Mouse (Mus musculus): Measurements from ENCODE around the gene Mrps34. TPM values are rescaled to one million over a fixed set of nuclear protein-coding genes. Genes with fewer than 3 reads are reported as not detected.

Gene Mrps34
- polyA plus RNA-seq, 1 experiment from 2014 or later, result 76.9 TPM

DNA sequence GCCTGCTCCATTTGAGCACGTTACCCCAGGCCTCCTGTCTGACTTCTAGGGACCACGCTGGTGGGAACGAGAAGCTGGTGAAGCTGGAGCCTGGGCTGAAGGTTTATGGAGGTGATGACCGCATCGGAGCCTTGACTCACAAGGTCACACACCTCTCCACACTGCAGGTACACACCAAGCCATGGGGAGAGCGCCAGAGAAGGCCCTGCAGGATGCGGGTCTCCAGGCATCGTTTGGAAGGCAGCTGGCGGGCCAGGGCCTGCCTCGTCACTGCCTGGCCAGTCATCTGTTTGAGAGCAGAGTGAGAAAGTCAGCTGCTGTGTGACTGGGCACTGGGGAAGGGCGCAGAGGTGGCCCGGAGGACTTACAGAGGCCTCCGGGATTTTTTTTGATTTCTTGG lies 38.3 kb upstream of the Mrps34 start:
- no peak for ATAC-seq (replicated peaks; ENCODE audit: low FRiP score)

DNA sequence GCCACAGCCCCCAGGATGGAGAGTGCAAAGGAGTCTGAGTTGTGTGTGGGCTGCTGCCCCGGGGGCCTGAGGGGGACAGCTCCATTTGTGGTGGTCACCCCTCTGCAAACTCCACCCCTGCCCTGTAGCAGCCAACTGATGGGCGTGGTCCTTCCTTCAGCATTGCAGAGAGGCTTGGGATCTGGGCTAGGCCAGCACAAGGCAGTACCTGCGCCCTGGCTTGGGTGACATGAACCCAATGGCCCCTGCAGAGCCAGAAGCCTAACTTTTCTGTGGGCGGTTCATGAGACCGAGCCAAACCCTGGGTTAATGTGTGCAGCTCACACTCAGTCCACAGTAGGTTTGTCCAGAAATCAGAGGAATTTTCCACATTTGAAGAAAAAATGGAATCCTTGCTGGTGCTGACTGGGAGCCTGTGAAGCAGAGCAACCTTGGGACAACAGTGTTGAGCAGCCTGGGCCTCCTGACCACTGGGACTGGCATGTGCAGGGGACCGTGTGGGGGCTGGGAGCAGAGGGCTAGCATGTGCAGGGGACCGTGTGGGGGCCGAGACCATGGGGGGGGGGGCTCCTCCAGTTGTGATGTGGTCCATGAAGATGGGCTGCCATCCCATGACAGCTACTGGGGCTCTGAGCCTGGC lies 37.0 kb upstream of the Mrps34 start:
- H3K4me1 ChIP-seq (replicated peaks; ENCODE audit: control insufficient read depth, insufficient read depth, low read length), result no peaks in the 10 kb centered on the region
- H3K27ac ChIP-seq (ENCODE audit: low read depth, low read length), result no peak overlapping the region
- H3K4me3 ChIP-seq (ENCODE audit: low read depth, low read length), result no peak overlapping the region
- H3K9me3 ChIP-seq (ENCODE audit: control insufficient read depth, low read length), result no peaks in the 10 kb centered on the region
- H3K27me3 ChIP-seq (ENCODE audit: control insufficient read depth, insufficient read depth, low read length), result no peaks in the 10 kb centered on the region
- H3K36me3 ChIP-seq (ENCODE audit: control insufficient read depth, insufficient read depth, low read length), result no peaks in the 10 kb centered on the region
- H3K4me2 ChIP-seq (ENCODE audit: low read depth, low read length, severe bottlenecking), result no peak overlapping the region
- no peak overlapping the region for H3K9ac ChIP-seq (ENCODE audit: low read length)
- 89% methylated on average over 8 of the region's 8 CpGs for WGBS
- DNase-seq (ENCODE audit: low spot score), result peak; percentile 41
- ATAC-seq (replicated peaks; ENCODE audit: low FRiP score), result no peak

More for the DNA sequence above, 38.3 kb upstream of the Mrps34 start:
- no peak overlapping the region for H3K4me2 ChIP-seq (ENCODE audit: low read depth, low read length, severe bottlenecking)
- no peak overlapping the region for H3K4me3 ChIP-seq (ENCODE audit: low read depth, low read length)
- no peaks in the 10 kb centered on the region for H3K36me3 ChIP-seq (ENCODE audit: control insufficient read depth, insufficient read depth, low read length)
- no peak overlapping the region for H3K9ac ChIP-seq (ENCODE audit: low read length)
- no peak overlapping the region for H3K27ac ChIP-seq (ENCODE audit: low read depth, low read length)
- WGBS, result 88% methylated on average over 13 of the region's 13 CpGs
- no peaks in the 10 kb centered on the region for H3K4me1 ChIP-seq (replicated peaks; ENCODE audit: control insufficient read depth, insufficient read depth, low read length)
- peaks cover under 1% of the 10 kb centered on the region; the same call in 1 of the 2 replicates for H3K27me3 ChIP-seq (ENCODE audit: control insufficient read depth, insufficient read depth, low read length)
- H3K9me3 ChIP-seq (ENCODE audit: control insufficient read depth, low read length), result no peaks in the 10 kb centered on the region
- peak; percentile 38 for DNase-seq (ENCODE audit: low spot score)

DNA sequence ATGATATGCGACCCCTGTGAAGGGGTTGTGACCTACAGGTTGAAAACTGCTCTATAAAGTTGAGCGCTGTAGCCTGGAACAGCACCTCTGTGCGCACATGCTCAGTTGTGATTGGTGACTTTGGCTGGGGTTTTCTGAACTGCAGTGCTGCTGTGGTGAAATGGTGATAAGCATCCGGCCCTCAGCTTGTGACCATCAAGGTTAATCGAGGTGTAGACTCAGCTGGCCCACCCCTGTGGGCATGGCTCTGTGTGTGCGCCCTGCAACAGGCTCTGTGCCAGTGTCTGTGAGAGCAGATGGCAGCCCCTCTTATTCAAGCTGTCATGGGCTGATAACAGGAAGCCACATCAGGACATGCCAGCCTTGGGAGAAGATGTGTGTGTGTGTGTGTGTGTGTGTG lies 35.9 kb upstream of the Mrps34 start:
- H3K4me3 ChIP-seq (ENCODE audit: low read depth, low read length), result no peak overlapping the region
- H3K9me3 ChIP-seq (ENCODE audit: control insufficient read depth, low read length), result no peaks in the 10 kb centered on the region
- no peak overlapping the region for H3K9ac ChIP-seq (ENCODE audit: low read length)
- ATAC-seq (replicated peaks; ENCODE audit: low FRiP score), result no peak
- no peaks in the 10 kb centered on the region for H3K4me1 ChIP-seq (replicated peaks; ENCODE audit: control insufficient read depth, insufficient read depth, low read length)
- WGBS, result 88% methylated on average over 6 of the region's 6 CpGs
- H3K4me2 ChIP-seq (ENCODE audit: low read depth, low read length, severe bottlenecking), result no peak overlapping the region
- H3K36me3 ChIP-seq (ENCODE audit: control insufficient read depth, insufficient read depth, low read length), result no peaks in the 10 kb centered on the region
- no peak for DNase-seq (ENCODE audit: low spot score)
- no peak overlapping the region for H3K27ac ChIP-seq (ENCODE audit: low read depth, low read length)
- H3K27me3 ChIP-seq (ENCODE audit: control insufficient read depth, insufficient read depth, low read length), result no peaks in the 10 kb centered on the region

DNA sequence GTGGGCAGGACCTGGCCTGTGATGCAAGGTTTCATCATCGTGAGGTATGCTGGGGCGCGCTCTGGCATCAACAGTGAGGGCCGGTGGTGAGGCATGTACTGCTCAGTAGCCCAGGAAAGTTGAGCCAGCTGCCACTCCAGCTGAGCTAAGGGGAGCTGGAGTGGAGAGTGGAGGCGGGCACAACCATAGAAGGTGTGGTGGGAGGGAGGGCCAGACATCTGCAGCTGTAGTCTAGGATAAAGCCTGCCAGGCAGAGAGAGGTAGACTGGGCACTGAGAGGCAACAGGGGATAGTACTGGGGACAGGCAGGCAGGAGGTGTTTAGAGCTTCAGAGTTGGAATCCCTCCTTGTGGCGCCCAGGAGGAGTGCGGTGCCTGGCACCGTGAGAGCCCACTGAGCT lies 34.8 kb upstream of the Mrps34 start:
- Histone ChIP-seq H3K27ac (ENCODE audit: low read depth, low read length) (no peak overlapping the region), H3K27me3 (ENCODE audit: control insufficient read depth, insufficient read depth, low read length) (no peaks in the 10 kb centered on the region), H3K4me3 (ENCODE audit: low read depth, low read length) (no peak overlapping the region), H3K36me3 (ENCODE audit: control insufficient read depth, insufficient read depth, low read length) (no peaks in the 10 kb centered on the region), H3K4me1 (replicated peaks; ENCODE audit: control insufficient read depth, insufficient read depth, low read length) (no peaks in the 10 kb centered on the region), H3K9me3 (ENCODE audit: control insufficient read depth, low read length) (no peaks in the 10 kb centered on the region), H3K4me2 (ENCODE audit: low read depth, low read length, severe bottlenecking) (no peak overlapping the region), H3K9ac (ENCODE audit: low read length) (no peak overlapping the region)
- WGBS, result 92% methylated on average over 8 of the region's 8 CpGs
- ATAC-seq (replicated peaks; ENCODE audit: low FRiP score), result no peak
- peak; percentile 41 for DNase-seq (ENCODE audit: low spot score)

DNA sequence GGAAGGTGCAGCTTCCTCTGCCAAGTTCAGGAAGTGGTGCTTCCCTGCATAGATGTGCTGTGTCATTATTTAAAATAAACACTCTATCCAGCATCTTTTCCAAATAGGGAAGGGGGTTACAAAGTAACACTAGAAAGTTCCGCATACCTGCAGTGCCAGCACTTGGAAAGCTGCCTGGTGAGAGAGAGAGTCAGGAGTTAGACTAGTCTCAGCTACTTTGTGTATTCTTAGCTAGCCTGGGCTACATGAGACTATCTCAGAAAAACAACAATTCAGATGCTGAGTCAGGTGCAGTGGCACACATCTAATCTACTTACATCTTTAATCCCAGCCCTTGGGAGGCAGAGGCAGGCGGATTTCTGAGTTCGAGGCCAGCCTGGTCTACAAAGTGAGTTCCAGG lies 33.1 kb upstream of the Mrps34 start:
- no peaks in the 10 kb centered on the region for H3K4me1 ChIP-seq (replicated peaks; ENCODE audit: control insufficient read depth, insufficient read depth, low read length)
- no peak overlapping the region for H3K27ac ChIP-seq (ENCODE audit: low read depth, low read length)
- H3K4me3 ChIP-seq (ENCODE audit: low read depth, low read length), result no peak overlapping the region
- H3K27me3 ChIP-seq (ENCODE audit: control insufficient read depth, insufficient read depth, low read length), result no peaks in the 10 kb centered on the region
- 95% methylated on average over 3 of the region's 3 CpGs for WGBS
- ATAC-seq (replicated peaks; ENCODE audit: low FRiP score) (no peak), DNase-seq (ENCODE audit: low spot score) (no peak)
- no peak overlapping the region for H3K9ac ChIP-seq (ENCODE audit: low read length)
- no peaks in the 10 kb centered on the region for H3K9me3 ChIP-seq (ENCODE audit: control insufficient read depth, low read length)
- no peak overlapping the region for H3K4me2 ChIP-seq (ENCODE audit: low read depth, low read length, severe bottlenecking)
- H3K36me3 ChIP-seq (ENCODE audit: control insufficient read depth, insufficient read depth, low read length), result no peaks in the 10 kb centered on the region

DNA sequence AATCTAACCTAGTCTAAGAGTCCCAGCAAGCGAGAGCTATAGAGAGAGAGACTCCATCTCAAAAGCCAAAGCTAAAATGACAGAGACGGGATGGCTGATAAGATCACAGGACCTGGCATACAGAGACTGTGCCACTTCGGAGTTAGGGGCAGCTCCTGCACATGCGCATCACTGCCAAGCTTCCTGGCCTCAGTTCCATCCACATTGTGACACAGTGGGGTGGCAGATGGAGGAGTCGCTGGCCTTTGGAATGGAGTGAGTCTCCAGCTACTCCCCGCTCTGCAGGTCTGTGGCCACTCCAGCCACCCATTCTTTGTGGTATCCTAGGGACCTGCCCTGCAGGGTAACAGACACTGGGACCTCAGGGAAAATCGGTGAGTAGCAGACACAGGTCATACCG lies 29.1 kb upstream of the Mrps34 start, which contains the start of gene Igfals:
Igfals (plus strand) TSS at position 222 of the 400 bp plus-strand sequence.
- Histone ChIP-seq H3K36me3 (ENCODE audit: control insufficient read depth, insufficient read depth, low read length) (no peaks in the 10 kb centered on the region), H3K27me3 (ENCODE audit: control insufficient read depth, insufficient read depth, low read length) (no peaks in the 10 kb centered on the region), H3K27ac (ENCODE audit: low read depth, low read length) (no peak within 1 kb of the TSS), H3K4me2 (ENCODE audit: low read depth, low read length, severe bottlenecking) (no peak within 1 kb of the TSS), H3K4me1 (replicated peaks; ENCODE audit: control insufficient read depth, insufficient read depth, low read length) (no peaks in the 10 kb centered on the region), H3K9ac (ENCODE audit: low read length) (no peak within 1 kb of the TSS), H3K9me3 (ENCODE audit: control insufficient read depth, low read length) (no peaks in the 10 kb centered on the region), H3K4me3 (ENCODE audit: low read depth, low read length) (no peak within 1 kb of the TSS)
- DNase-seq (ENCODE audit: low spot score) (peak; percentile 40), ATAC-seq (replicated peaks; ENCODE audit: low FRiP score) (no peak)
- 92% methylated on average over 8 of the region's 8 CpGs for WGBS

DNA sequence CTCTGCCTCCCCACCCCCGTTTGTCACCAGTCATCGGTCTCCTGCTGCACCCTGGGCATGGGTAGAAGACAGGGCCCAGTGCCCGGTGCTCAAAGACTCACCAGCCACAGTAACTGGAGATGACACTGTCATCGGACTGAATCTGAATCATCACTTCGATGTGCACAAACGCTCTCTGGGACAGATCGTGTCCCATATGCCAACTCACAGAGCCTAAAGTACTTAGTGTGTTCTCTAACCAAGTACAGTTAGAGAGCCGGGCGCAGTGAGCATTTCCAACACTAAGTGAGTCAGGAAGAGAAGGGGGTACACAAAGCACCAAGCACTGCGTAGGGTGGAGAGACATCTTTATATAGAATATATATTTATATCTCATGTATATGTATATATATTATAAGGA lies 27.0 kb upstream of the Mrps34 start:
- 93% methylated on average over 10 of the region's 10 CpGs for WGBS
- ATAC-seq (replicated peaks; ENCODE audit: low FRiP score) (no peak), DNase-seq (ENCODE audit: low spot score) (no peak)
- Histone ChIP-seq H3K4me2 (ENCODE audit: low read depth, low read length, severe bottlenecking) (no peak overlapping the region), H3K9ac (ENCODE audit: low read length) (no peak overlapping the region), H3K9me3 (ENCODE audit: control insufficient read depth, low read length) (no peaks in the 10 kb centered on the region), H3K4me3 (ENCODE audit: low read depth, low read length) (no peak overlapping the region), H3K4me1 (replicated peaks; ENCODE audit: control insufficient read depth, insufficient read depth, low read length) (no peaks in the 10 kb centered on the region), H3K27ac (ENCODE audit: low read depth, low read length) (no peak overlapping the region), H3K36me3 (ENCODE audit: control insufficient read depth, insufficient read depth, low read length) (no peaks in the 10 kb centered on the region), H3K27me3 (ENCODE audit: control insufficient read depth, insufficient read depth, low read length) (no peaks in the 10 kb centered on the region)

DNA sequence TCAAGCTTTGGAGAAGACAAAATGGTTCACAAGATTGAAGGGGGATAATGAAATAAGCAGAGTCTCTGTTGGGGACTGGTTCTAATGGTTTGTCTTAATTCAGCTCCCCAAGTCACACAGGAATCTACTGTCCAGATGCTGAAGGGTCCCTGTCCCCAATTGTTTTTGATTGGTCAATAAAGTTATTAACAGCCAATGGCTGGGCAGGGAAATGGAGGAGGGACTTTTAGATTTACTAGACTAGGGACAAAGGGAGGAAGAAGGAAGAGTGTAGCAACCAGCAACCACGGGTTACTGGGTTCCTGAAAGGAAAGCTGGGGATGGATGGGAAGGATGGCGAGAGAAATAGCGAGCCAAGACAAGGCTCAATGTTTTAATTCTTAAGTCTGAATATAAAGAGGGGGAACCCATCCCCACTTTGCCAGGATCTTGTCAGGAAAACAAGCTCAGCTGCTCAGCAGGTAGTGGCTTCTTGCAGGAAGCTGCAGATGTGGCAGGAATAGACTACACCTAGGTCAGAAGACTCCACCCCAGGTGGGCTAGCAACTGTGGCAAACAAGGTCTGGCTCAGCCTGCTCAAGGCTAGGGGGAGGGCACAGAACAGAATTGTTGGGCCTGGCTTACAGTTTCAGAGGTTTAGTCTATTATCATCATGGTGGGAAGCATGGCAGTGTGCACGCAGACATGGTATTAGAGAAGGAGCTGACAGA lies 21.1 kb upstream of the Mrps34 start:
- Histone ChIP-seq H3K4me1 (replicated peaks; ENCODE audit: control insufficient read depth, insufficient read depth, low read length) (no peaks in the 10 kb centered on the region), H3K9me3 (ENCODE audit: control insufficient read depth, low read length) (no peaks in the 10 kb centered on the region), H3K27ac (ENCODE audit: low read depth, low read length) (no peak overlapping the region), H3K4me3 (ENCODE audit: low read depth, low read length) (no peak overlapping the region), H3K27me3 (ENCODE audit: control insufficient read depth, insufficient read depth, low read length) (no peaks in the 10 kb centered on the region), H3K9ac (ENCODE audit: low read length) (no peak overlapping the region), H3K36me3 (ENCODE audit: control insufficient read depth, insufficient read depth, low read length) (no peaks in the 10 kb centered on the region), H3K4me2 (ENCODE audit: low read depth, low read length, severe bottlenecking) (no peak overlapping the region)
- 47% methylated on average over 4 of the region's 4 CpGs for WGBS
- DNase-seq (ENCODE audit: low spot score) (no peak), ATAC-seq (replicated peaks; ENCODE audit: low FRiP score) (no peak)

DNA sequence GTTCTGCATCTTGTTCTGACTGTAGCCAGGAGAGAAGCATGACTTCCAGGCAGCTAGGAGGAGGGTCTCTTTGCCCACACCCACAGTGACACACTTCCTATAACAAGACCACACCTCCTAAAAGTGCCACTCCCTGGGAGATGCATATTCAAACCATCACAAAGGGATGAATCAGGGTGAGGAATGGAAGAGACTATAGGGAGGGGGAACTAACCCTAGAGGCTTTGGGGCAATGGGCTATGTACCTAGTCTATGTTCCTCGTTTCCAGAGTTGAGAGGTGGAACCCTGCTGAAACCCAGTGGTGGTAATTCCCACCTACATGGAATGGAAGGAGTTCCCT lies 20.5 kb upstream of the Mrps34 start:
- Histone ChIP-seq H3K4me3 (ENCODE audit: low read depth, low read length) (no peak overlapping the region), H3K9ac (ENCODE audit: low read length) (no peak overlapping the region), H3K27me3 (ENCODE audit: control insufficient read depth, insufficient read depth, low read length) (no peaks in the 10 kb centered on the region), H3K4me2 (ENCODE audit: low read depth, low read length, severe bottlenecking) (no peak overlapping the region), H3K36me3 (ENCODE audit: control insufficient read depth, insufficient read depth, low read length) (no peaks in the 10 kb centered on the region), H3K27ac (ENCODE audit: low read depth, low read length) (no peak overlapping the region), H3K9me3 (ENCODE audit: control insufficient read depth, low read length) (no peaks in the 10 kb centered on the region), H3K4me1 (replicated peaks; ENCODE audit: control insufficient read depth, insufficient read depth, low read length) (no peaks in the 10 kb centered on the region)
- ATAC-seq (replicated peaks; ENCODE audit: low FRiP score) (no peak), DNase-seq (ENCODE audit: low spot score) (no peak)
- WGBS, result 81% methylated on average over 1 of the region's 1 CpGs

All from forebrain, embryonic 11.5 days (tissue).